Mouse (Mus musculus) hindbrain, embryonic 16.5 days (tissue): ENCODE results near the gene Srd5a1. TPM values are rescaled to one million over a fixed set of nuclear protein-coding genes. Genes with fewer than 3 reads are reported as not detected.
"Not testable (repeated sequence)": the region's sequence is repeated elsewhere in the genome, so short reads cannot be mapped to it uniquely, and the experiment has no call there.

Experiments
- ATAC-seq: fragments of 200-750 bp; cut with Nextera tagmentation; 2 replicates; pipeline ENCODE4 v1.8.0; 2017; ENCODE audit warnings: moderate TSS enrichment, moderate library complexity
- H3K27ac ChIP-seq: fragments of 300-500 bp; sonication (generic); 2 replicates; pipeline ENCODE4 v1.5.1; 2014; ENCODE audit warnings: low read depth, mild to moderate bottlenecking, control low read depth, low read length, moderate library complexity
- H3K27me3 ChIP-seq: fragments of 300-500 bp; sonication (generic); replicated peaks from 2 replicates; pipeline ENCODE4 v1.6.1; 2014; ENCODE audit warnings: low read length; ENCODE audit not compliant: control insufficient read depth, insufficient read depth
- H3K36me3 ChIP-seq: fragments of 300-500 bp; sonication (generic); 2 replicates; pipeline ENCODE4 v1.6.1; 2014; ENCODE audit warnings: mild to moderate bottlenecking, low read length, moderate library complexity, mixed read lengths; ENCODE audit not compliant: control insufficient read depth, insufficient read depth
- H3K4me1 ChIP-seq: fragments of 300-500 bp; sonication (generic); 2 replicates; pipeline ENCODE4 v1.6.1; 2014; ENCODE audit warnings: low read depth, low read length; ENCODE audit not compliant: control insufficient read depth, insufficient read depth
- H3K4me2 ChIP-seq: fragments of 300-500 bp; sonication (generic); 2 replicates; pipeline ENCODE4 v1.6.1; 2014; ENCODE audit warnings: mild to moderate bottlenecking, low read length, control low read depth, moderate library complexity
- H3K4me3 ChIP-seq: fragments of 300-500 bp; sonication (generic); 2 replicates; pipeline ENCODE4 v1.5.1; 2014; ENCODE audit warnings: mild to moderate bottlenecking, low read length, control low read depth, moderate library complexity
- H3K9ac ChIP-seq: fragments of 300-500 bp; sonication (generic); 2 replicates; pipeline ENCODE4 v1.6.1; 2014; ENCODE audit warnings: low read depth, mild to moderate bottlenecking, control low read depth, low read length, moderate library complexity
- H3K9me3 ChIP-seq: fragments of 300-500 bp; sonication (generic); 2 replicates; pipeline ENCODE4 v1.6.1; 2014; ENCODE audit warnings: mild to moderate bottlenecking, low read length, moderate library complexity; ENCODE audit not compliant: control insufficient read depth
- WGBS: fragments of 180-500 bp; shearing (Covaris S2); extraction: QIAGEN DNeasy Blood & Tissue Kit; methylation state at CpG from one replicate; pipeline ENCODE4 v1.1.7; 2014; 5-methylcytosine and 5-hydroxymethylcytosine counted together
- polyA plus RNA-seq: library from polyadenylated mRNA; unstranded; fragments of >200 nt; fragmentation: Nextera tagmentation; extraction: Ambion mirVana; gene quantifications from 2 replicates; pipeline ENCODE4 v1.2.1, GENCODE M21; 2015

The Srd5a1 gene
- polyA plus RNA-seq, 1 experiment from 2014 or later = 39.2 TPM

- Histone ChIP-seq H3K9me3 (no peaks in the 10 kb centered on the region), H3K27ac (no peak overlapping the region), H3K27me3 (no peaks in the 10 kb centered on the region), H3K4me2 (no peak overlapping the region), H3K4me1 (no peaks in the 10 kb centered on the region), H3K9ac (no peak overlapping the region), H3K36me3 (no peaks in the 10 kb centered on the region), H3K4me3 (no peak overlapping the region)
- 95% methylated on average over 3 of the region's 3 CpGs for WGBS
- no peak for ATAC-seq
These were observed 38.6 kb downstream of the Srd5a1 start for GRCm38 (mm10) chr13:69572594-69572993.

GRCm38 (mm10) chr13:69569201-69569600 lies 42.0 kb downstream of the Srd5a1 start:
- H3K4me2 ChIP-seq = no peak overlapping the region
- H3K27ac ChIP-seq = no peak overlapping the region
- WGBS = 85% methylated on average over 9 of the region's 9 CpGs
- H3K4me1 ChIP-seq = no peaks in the 10 kb centered on the region
- H3K36me3 ChIP-seq = no peaks in the 10 kb centered on the region
- H3K27me3 ChIP-seq = no peaks in the 10 kb centered on the region
- ATAC-seq = no peak; the same call in 1 of the 2 replicates
- no peak overlapping the region for H3K4me3 ChIP-seq
- no peak overlapping the region for H3K9ac ChIP-seq
- H3K9me3 ChIP-seq = no peaks in the 10 kb centered on the region

GRCm38 (mm10) chr13:69565401-69565800 lies 45.8 kb downstream of the Srd5a1 start:
- not testable (repeated sequence) for H3K4me1 ChIP-seq, ATAC-seq, H3K36me3 ChIP-seq, H3K4me3 ChIP-seq, H3K9ac ChIP-seq, H3K27ac ChIP-seq, H3K9me3 ChIP-seq, H3K4me2 ChIP-seq, H3K27me3 ChIP-seq
- 89% methylated on average over 4 of the region's 4 CpGs for WGBS

- Histone ChIP-seq H3K9ac (no peak overlapping the region), H3K27me3 (no peaks in the 10 kb centered on the region), H3K9me3 (no peaks in the 10 kb centered on the region), H3K4me3 (no peak overlapping the region), H3K4me1 (0 out of 2 replicates have a peak, but pooled peaks cover 2% of the 10 kb centered on the region), H3K27ac (no peak overlapping the region), H3K36me3 (no peaks in the 10 kb centered on the region), H3K4me2 (no peak overlapping the region)
- no peak for ATAC-seq
These were observed 46.7 kb downstream of the Srd5a1 start for GRCm38 (mm10) chr13:69564573-69564972.

GRCm38 (mm10) chr13:69563905-69564304 lies 47.3 kb downstream of the Srd5a1 start:
- WGBS = 84% methylated on average over 3 of the region's 3 CpGs
- Histone ChIP-seq H3K9ac (no peak overlapping the region), H3K4me1 (peaks cover 2% of the 10 kb centered on the region; the same call in 1 of the 2 replicates), H3K36me3 (no peaks in the 10 kb centered on the region), H3K9me3 (no peaks in the 10 kb centered on the region), H3K27me3 (no peaks in the 10 kb centered on the region), H3K4me2 (no peak overlapping the region), H3K4me3 (no peak overlapping the region), H3K27ac (no peak overlapping the region)
- no peak for ATAC-seq

GRCm38 (mm10) chr13:69562654-69563574 lies 48.3 kb downstream of the Srd5a1 start:
- Histone ChIP-seq H3K4me1 (peaks cover 2% of the 10 kb centered on the region; the same call in 1 of the 2 replicates), H3K27me3 (no peaks in the 10 kb centered on the region), H3K27ac (no peak overlapping the region), H3K4me2 (no peak overlapping the region), H3K4me3 (no peak overlapping the region), H3K36me3 (no peaks in the 10 kb centered on the region), H3K9ac (no peak overlapping the region), H3K9me3 (no peaks in the 10 kb centered on the region)
- ATAC-seq = no peak
- 72% methylated on average over 12 of the region's 12 CpGs for WGBS

- Histone ChIP-seq H3K4me3 (no peak overlapping the region), H3K9ac (no peak overlapping the region), H3K9me3 (no peaks in the 10 kb centered on the region), H3K4me1 (peaks cover 2% of the 10 kb centered on the region; the same call in 1 of the 2 replicates), H3K27ac (no peak overlapping the region), H3K36me3 (no peaks in the 10 kb centered on the region), H3K27me3 (no peaks in the 10 kb centered on the region), H3K4me2 (no peak overlapping the region)
- 77% methylated on average over 9 of the region's 9 CpGs for WGBS
- ATAC-seq = no peak
These were observed 49.2 kb downstream of the Srd5a1 start for GRCm38 (mm10) chr13:69562004-69562403.

GRCm38 (mm10) chr13:69559291-69559961 lies 51.8 kb downstream of the Srd5a1 start:
- Histone ChIP-seq H3K4me1 (peaks cover 2% of the 10 kb centered on the region; the same call in 1 of the 2 replicates), H3K27ac (no peak overlapping the region)
- WGBS = 30% methylated on average over 13 of the region's 13 CpGs

GRCm38 (mm10) chr13:69558098-69558660 lies 53.1 kb downstream of the Srd5a1 start:
- peaks cover 2% of the 10 kb centered on the region; the same call in 1 of the 2 replicates for H3K4me1 ChIP-seq
- no peaks in the 10 kb centered on the region for H3K27me3 ChIP-seq
- H3K9ac ChIP-seq = no peak overlapping the region
- no peak overlapping the region for H3K4me3 ChIP-seq
- no peak overlapping the region for H3K4me2 ChIP-seq
- no peaks in the 10 kb centered on the region for H3K9me3 ChIP-seq
- no peak overlapping the region for H3K27ac ChIP-seq
- 55% methylated on average over 6 of the region's 6 CpGs for WGBS
- ATAC-seq = peak; percentile 52
- no peaks in the 10 kb centered on the region for H3K36me3 ChIP-seq

More at GRCm38 (mm10) chr13:69559291-69559961, 51.8 kb downstream of the Srd5a1 start:
- no peaks in the 10 kb centered on the region for H3K27me3 ChIP-seq
- no peak overlapping the region for H3K4me3 ChIP-seq
- no peak overlapping the region for H3K9ac ChIP-seq
- no peaks in the 10 kb centered on the region for H3K36me3 ChIP-seq
- ATAC-seq = peak; percentile 68
- H3K4me2 ChIP-seq = no peak overlapping the region
- H3K9me3 ChIP-seq = no peaks in the 10 kb centered on the region
